Mouse (Mus musculus): ENCODE data around the gene Slc46a2. TPM values are rescaled to one million over a fixed set of nuclear protein-coding genes. Genes with fewer than 3 reads are reported as not detected.

Gene Slc46a2
- polyA plus RNA-seq, 1 experiment: not detected

GRCm38 (mm10) chr4:59862335-59862734 lies 52.5 kb downstream of the Slc46a2 start:
- 83% methylated on average over 1 of the region's 1 CpGs for WGBS
- DNase-seq (ENCODE audit: low read depth, low spot score): no peak

GRCm38 (mm10) chr4:59861871-59862270 lies 53.0 kb downstream of the Slc46a2 start:
- DNase-seq (ENCODE audit: low read depth, low spot score): no peak
- WGBS: 68% methylated on average over 4 of the region's 4 CpGs

- no peak for DNase-seq (ENCODE audit: low read depth, low spot score)
- WGBS: 37% methylated on average over 2 of the region's 2 CpGs
Observed at GRCm38 (mm10) chr4:59860431-59860830, 54.4 kb downstream of the Slc46a2 start.

GRCm38 (mm10) chr4:59859693-59860425 lies 55.0 kb downstream of the Slc46a2 start:
- WGBS: 31% methylated on average over 16 of the region's 16 CpGs
- DNase-seq (ENCODE audit: low read depth, low spot score): no peak

Other genes starting within 250 kb of the Slc46a2 start
- gene Inip, start 113.5 kb downstream of the Slc46a2 start, polyA plus RNA-seq (2012; rRNA removed): 7.7 and 8.3 TPM in 2 replicates
- gene Snx30, start 109.2 kb downstream of the Slc46a2 start, polyA plus RNA-seq (2012; rRNA removed): 1.3 TPM in 2 replicates
- not detected in 2 replicates for gene Mup4, start 45.7 kb upstream of the Slc46a2 start, polyA plus RNA-seq (2012; rRNA removed)
- not detected in 2 replicates for gene Mup6, start 49.2 kb upstream of the Slc46a2 start, polyA plus RNA-seq (2012; rRNA removed)
- not detected in 2 replicates for gene Mup7, start 155.4 kb upstream of the Slc46a2 start, polyA plus RNA-seq (2012; rRNA removed)
- not detected in 2 replicates for gene Mup2, start 239.2 kb upstream of the Slc46a2 start, polyA plus RNA-seq (2012; rRNA removed)

Measured in large intestine, adult 2 months (tissue).